Mouse (Mus musculus): Measurements from ENCODE around the gene Trpm3.

DNA sequence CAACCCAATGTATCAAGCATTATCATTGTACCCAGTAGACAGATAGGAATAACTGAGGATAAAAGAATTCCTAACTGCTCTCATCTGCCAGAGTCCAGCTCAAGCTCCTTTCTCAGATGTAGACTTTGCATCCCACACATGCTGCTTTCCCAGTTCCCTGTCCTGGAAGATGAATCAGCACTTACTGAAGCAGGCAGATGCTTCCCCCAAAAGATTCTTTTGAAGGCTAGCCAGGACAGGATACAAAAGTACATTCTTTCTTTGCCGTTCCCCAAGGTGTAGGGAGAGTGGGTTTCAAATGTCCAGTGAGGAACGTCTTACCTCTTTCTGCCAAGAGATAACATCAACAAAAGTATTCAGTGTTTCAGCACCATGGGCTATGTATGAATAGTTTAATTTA, 556.6 kb downstream of the Trpm3 start:
- no peak for TF ChIP-seq CTCF (IDR thresholded peaks at IDR 0.05; ENCODE audit: control insufficient read depth, insufficient read depth, insufficient replicate concordance, low read depth, low read length)
- TF ChIP-seq POLR2A (IDR thresholded peaks at IDR 0.05; ENCODE audit: control insufficient read depth, low read depth, low read length) = no peak
